Mouse (Mus musculus): Measurements from ENCODE around the gene Ubb.

Gene Ubb

DNA sequence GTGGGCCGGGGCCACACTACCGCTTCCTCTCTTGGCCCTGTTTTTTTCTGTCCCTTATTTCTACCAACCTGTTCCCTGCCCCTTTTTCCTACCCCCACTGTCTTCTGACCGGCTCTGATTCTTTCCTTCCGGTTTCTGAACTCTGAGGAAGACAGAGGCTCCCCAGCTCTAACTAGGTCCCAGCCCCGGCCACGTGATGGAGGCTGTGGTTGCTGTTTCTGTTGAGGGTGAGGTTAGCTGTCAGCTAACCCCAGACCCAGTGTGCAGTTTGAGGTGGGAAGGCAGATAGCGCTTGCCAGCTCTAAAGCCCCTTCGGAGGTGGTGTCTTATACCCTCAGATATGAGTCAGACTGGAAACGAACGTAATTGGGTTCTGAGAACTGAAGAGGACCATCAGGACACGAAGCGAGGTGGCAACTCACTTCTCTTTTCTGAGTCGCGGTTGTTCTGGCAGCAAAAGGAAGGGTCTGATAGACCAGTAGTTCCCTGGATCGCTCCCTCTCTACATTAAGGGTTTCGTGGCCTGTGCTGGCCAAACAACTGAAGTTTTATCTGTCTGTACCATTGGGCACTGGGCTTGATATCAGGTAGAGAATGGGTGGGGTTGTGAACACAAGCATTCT, 25.7 kb downstream of the Ubb start:
- in situ Hi-C loops (cut with MboI; ENCODE audit: unreplicated experiment in 2 of 2), result loop anchor here (5.0 to 25.0 kb wide), 3 partner anchors 124 to 639 kb away; partner anchors contain the start of gene Akap10 (in 2 of the 2)

DNA sequence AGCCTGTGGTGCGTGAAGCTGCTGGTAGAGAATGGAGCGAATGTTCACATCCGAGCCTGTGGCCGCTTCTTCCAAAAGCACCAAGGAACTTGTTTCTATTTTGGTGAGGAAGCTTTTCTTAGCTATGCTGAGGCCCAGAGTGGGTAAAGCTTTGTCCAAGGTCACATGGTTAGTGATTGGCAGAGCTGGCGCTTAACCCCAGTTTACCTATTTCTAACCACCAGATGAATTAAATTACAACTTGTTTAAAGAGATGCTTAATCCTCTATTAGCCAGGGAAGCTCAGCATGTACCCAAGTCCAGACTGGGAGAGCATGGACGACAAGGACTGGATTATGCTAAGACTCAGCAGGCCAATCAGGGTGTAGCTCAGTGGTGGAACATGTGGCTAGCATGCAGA, 32.1 kb downstream of the Ubb start:
- in situ Hi-C loops (cut with MboI; ENCODE audit: unreplicated experiment in 2 of 2), result loop anchor here (25.0 kb wide), 1 partner anchor 646 kb away; the partner anchor contains the start of gene Akap10 (in 2 of the 2)

GRCm38 (mm10) chr11:62584671-62585206, 33.8 kb downstream of the Ubb start:
- in situ Hi-C loops (cut with MboI; ENCODE audit: unreplicated experiment in 2 of 2), result loop anchor here (25.0 kb wide), 1 partner anchor 647 kb away; the partner anchor contains the start of gene Akap10 (in 2 of the 2)

DNA sequence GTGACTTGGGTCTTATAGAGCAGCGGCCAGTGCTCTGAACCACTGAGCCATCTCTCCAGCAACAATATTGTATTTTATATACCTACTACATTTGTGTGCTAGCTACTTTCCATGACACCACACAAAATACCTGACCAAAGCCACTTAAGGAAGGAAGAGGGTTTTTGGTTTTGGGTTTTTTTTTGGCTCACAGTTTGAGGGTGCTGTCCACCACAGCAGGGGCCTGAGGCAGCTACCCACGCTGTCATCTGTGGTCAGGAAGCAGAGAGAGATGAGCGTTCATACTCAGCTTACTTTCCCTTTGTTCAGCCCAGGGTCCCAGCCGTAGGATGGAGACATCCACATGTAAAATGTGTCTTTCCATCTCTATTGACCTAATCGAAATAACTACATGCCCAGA, 36.1 kb downstream of the Ubb start:
- in situ Hi-C loops (cut with MboI; ENCODE audit: unreplicated experiment in 2 of 2), result loop anchor here (25.0 kb wide), 1 partner anchor 650 kb away; the partner anchor contains the start of gene Akap10 (in 2 of the 2)

DNA sequence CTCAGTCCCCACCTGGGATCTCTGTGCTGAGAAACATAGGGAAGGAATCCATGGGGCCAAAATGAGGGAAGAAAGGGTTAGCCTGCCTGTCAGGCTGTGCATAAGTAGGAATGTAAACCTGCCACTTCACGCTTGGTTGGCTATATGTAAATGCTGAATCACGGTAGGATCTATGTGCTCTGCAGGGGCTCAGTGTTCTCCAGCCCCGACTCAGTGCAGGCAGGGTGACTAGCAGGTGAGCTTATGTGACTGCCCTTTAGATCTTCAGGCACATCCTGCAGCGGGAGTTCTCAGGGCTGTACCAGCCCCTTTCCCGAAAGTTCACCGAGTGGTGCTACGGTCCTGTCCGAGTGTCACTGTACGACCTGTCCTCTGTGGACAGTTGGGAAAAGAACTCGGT, 38.4 kb downstream of the Ubb start:
- in situ Hi-C loops (cut with MboI; ENCODE audit: unreplicated experiment in 2 of 2), result loop anchor here (25.0 kb wide), 1 partner anchor 652 kb away; the partner anchor contains the start of gene Akap10 (in 2 of the 2)

- in situ Hi-C loops (cut with MboI; ENCODE audit: unreplicated experiment in 2 of 2), result loop anchor here (25.0 kb wide), 1 partner anchor 654 kb away; the partner anchor contains the start of gene Akap10 (in 2 of the 2)
These were observed 40.1 kb downstream of the Ubb start for GRCm38 (mm10) chr11:62591026-62591425.

GRCm38 (mm10) chr11:62591904-62592575, 41.1 kb downstream of the Ubb start:
- in situ Hi-C loops (cut with MboI; ENCODE audit: unreplicated experiment in 2 of 2), result loop anchor here (25.0 kb wide), 1 partner anchor 655 kb away; the partner anchor contains the start of gene Akap10 (in 2 of the 2)

DNA sequence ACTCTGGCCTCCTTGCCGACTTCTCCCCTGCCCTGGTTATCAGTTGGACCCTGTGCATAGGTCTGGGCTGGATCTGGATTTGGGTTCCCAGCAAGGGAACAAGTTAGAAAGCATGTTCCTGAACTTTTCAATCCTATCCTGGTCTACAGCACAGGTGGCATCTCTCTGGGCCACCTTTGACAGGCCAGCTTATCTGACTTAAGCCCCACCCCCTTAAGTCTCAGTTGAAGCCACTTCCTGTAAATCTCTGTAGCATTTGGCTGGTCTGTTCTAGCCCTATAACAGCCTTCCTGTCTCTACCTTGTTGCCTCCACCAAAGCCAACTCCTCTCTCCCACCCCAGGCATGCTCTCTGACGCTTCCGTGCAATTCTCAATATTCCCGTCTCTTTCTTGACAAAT, 47.6 kb downstream of the Ubb start:
- in situ Hi-C loops (cut with MboI; ENCODE audit: unreplicated experiment in 2 of 2), result loop anchor here (25.0 kb wide), 1 partner anchor 661 kb away; the partner anchor contains the start of gene Akap10 (in 2 of the 2)

DNA sequence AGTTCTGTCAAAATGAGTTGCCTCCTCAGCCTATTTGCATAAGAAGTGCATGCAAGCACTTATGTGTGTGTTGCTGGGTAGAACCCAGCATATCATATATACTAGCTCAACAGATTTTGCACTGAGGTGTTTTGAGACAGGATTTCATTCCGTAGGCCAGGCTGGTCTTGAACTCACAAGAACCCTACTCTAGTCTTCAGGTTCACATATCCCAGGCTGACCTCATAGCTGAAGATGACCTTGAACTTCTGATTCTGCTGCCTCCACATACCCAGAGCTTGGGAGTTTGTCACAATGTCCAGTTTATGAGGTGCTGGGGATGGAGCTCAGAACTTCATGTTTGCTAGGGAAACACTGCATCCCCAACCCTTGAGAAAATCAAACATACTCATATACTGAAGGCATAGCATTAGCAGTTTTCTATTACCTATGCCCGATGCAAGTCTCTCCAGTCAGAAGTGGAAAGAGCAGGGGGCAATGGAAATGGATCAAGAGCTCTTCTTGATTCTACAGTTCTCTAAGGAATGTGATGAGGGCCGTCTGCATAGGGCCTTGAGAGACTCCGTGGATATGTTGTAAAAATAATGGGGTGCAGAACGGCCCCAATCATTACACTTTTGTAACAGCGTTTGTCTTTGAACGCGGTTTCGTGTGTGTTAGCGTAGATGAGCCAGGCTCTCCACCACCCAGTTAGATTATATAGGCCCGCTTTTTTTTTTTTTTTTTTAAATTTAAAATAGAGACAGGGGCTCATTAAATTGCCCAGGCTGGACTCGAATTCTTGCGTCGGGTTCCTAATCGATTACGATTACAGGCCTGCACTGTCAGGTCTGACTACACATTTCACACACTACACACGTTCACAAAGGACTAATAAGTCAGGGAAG, 51.0 kb downstream of the Ubb start:
- in situ Hi-C loops (cut with MboI; ENCODE audit: unreplicated experiment in 2 of 2), result loop anchor here in 1 of 2 experiments (25.0 kb wide), 1 partner anchor 535 kb away; the partner anchor contains the start of gene Pmp22

Data from v-Abl transformed pro-B cells (cell line).